Mouse (Mus musculus): ENCODE measurements around the gene Raph1. TPM values are rescaled to one million over a fixed set of nuclear protein-coding genes. Genes with fewer than 3 reads are reported as not detected.
"Not testable (repeated sequence)": the region's sequence is repeated elsewhere in the genome, so short reads cannot be mapped to it uniquely, and the experiment has no call there.

The Raph1 gene
- polyA plus RNA-seq, 1 experiment from 2014 or later: 56.3 TPM

DNA sequence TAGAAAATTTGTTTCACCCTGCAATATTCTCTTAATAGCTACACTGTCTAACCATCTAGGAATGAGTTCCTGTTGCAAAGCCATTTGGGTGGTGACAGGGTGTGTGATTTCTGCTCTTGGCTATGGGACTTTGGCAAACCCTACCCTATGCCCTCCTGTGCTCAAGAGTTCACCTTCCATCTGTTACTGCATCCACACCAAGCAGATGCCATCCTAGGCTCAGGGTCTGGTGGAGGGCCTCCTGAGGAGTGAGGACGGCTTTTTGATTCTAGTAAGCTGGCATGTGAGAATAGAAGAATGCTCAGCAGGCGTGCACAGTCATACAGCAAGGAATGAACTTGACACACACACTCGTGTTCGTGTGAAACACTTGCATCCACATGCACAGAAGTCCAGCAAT lies 76.4 kb downstream of the Raph1 start:
- no peaks in the 10 kb centered on the region for H3K9me3 ChIP-seq
- H3K4me2 ChIP-seq: no peak overlapping the region
- no peaks in the 10 kb centered on the region for H3K27me3 ChIP-seq (replicated peaks)
- no peak overlapping the region for H3K4me3 ChIP-seq
- H3K4me1 ChIP-seq: peaks cover 3% of the 10 kb centered on the region; the same call in 1 of the 2 replicates
- peaks cover 95% of the 10 kb centered on the region for H3K36me3 ChIP-seq
- no peak for ATAC-seq (ENCODE audit: extremely low read depth, insufficient number of reproducible peaks, low FRiP score, low TSS enrichment)
- 82% methylated on average over 4 of the region's 4 CpGs for WGBS
- no peak overlapping the region for H3K9ac ChIP-seq
- H3K27ac ChIP-seq (replicated peaks): no peak overlapping the region

DNA sequence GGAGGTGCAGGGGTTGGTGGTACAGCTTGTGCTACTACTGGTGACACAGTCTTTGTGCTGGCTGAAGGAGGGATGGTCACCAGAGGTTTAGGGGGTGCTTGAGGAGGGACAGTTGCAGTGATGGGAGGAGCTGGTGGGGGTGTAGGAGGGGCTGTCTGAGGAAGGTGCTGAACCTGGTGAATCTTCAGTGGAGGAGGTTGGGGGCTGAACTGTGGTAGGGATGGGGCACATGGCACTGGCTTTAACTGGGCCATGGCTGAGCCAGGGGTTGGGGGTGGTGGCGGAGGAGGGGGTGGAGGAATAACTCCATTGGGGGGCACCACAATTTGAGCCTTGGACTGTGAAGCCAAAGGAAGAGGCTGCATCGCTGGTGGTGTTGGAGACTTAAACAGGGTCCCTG lies 77.2 kb downstream of the Raph1 start:
- Histone ChIP-seq H3K4me2 (no peak overlapping the region), H3K4me1 (peaks cover 3% of the 10 kb centered on the region; the same call in 1 of the 2 replicates), H3K36me3 (peaks cover 89% of the 10 kb centered on the region), H3K9ac (no peak overlapping the region), H3K9me3 (no peaks in the 10 kb centered on the region), H3K27me3 (replicated peaks) (no peaks in the 10 kb centered on the region), H3K4me3 (no peak overlapping the region), H3K27ac (replicated peaks) (no peak overlapping the region)
- no peak for ATAC-seq (ENCODE audit: extremely low read depth, insufficient number of reproducible peaks, low FRiP score, low TSS enrichment)
- WGBS: 85% methylated on average over 2 of the region's 2 CpGs

DNA sequence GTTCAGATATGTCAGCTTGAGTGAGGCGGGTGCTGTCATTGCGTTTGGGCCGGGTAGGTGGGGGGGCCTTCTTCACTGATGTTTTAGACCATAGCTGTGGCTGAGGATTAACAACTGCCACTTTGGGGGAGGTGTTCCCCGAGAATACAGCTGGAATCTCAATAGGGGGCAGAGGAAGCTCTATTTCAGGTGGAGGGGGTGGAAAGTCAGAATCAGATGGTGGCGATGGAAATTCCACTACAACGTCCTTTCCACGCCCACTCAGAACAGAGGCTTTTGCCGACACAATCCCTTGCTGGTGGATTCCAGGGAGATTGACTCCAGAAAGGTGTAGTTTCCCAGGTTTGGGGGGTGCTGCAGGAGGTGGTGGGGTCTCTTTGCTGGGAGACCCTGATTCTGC lies 78.3 kb downstream of the Raph1 start:
- Histone ChIP-seq H3K4me2 (no peak overlapping the region), H3K9ac (no peak overlapping the region), H3K9me3 (no peaks in the 10 kb centered on the region), H3K4me3 (no peak overlapping the region), H3K36me3 (peaks cover 89% of the 10 kb centered on the region), H3K27ac (replicated peaks) (no peak overlapping the region), H3K27me3 (replicated peaks) (no peaks in the 10 kb centered on the region), H3K4me1 (no peaks in the 10 kb centered on the region)
- ATAC-seq (ENCODE audit: extremely low read depth, insufficient number of reproducible peaks, low FRiP score, low TSS enrichment): no peak
- 77% methylated on average over 8 of the region's 8 CpGs for WGBS

DNA sequence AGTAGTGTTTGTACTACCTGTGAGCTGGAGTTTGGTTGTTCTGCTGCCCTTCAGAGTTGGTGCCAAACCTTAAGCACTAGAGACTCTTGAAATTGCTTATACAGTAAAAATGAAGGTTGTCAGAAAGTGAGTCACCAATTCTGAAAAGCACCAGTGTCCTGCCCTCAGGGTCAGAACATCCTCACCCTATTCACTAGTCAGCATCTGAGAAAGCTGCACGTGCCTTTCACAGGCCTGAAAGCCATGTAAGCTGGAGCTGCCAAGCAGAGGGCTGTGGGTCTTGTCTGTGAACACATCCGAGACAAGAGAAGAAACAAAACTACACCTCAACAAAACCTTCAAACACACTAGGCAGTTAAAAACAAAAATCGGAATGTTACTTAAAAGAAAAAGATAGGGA lies 81.3 kb downstream of the Raph1 start:
- H3K27ac ChIP-seq (replicated peaks): no peak overlapping the region
- no peak overlapping the region for H3K4me3 ChIP-seq
- no peaks in the 10 kb centered on the region for H3K27me3 ChIP-seq (replicated peaks)
- H3K4me1 ChIP-seq: no peaks in the 10 kb centered on the region
- no peak overlapping the region for H3K4me2 ChIP-seq
- 78% methylated on average over 3 of the region's 3 CpGs for WGBS
- no peaks in the 10 kb centered on the region for H3K9me3 ChIP-seq
- H3K36me3 ChIP-seq: peaks cover 74% of the 10 kb centered on the region
- no peak overlapping the region for H3K9ac ChIP-seq
- ATAC-seq (ENCODE audit: extremely low read depth, insufficient number of reproducible peaks, low FRiP score, low TSS enrichment): no peak

GRCm38 (mm10) chr1:60482881-60483280 lies 84.0 kb downstream of the Raph1 start:
- 93% methylated on average over 1 of the region's 1 CpGs for WGBS
- no peak overlapping the region for H3K4me3 ChIP-seq
- H3K36me3 ChIP-seq: peaks cover 66% of the 10 kb centered on the region
- no peak overlapping the region for H3K9ac ChIP-seq
- H3K4me2 ChIP-seq: no peak overlapping the region
- H3K9me3 ChIP-seq: no peaks in the 10 kb centered on the region
- H3K4me1 ChIP-seq: no peaks in the 10 kb centered on the region
- H3K27ac ChIP-seq (replicated peaks): no peak overlapping the region
- ATAC-seq (ENCODE audit: extremely low read depth, insufficient number of reproducible peaks, low FRiP score, low TSS enrichment): no peak
- no peaks in the 10 kb centered on the region for H3K27me3 ChIP-seq (replicated peaks)

- Histone ChIP-seq H3K4me1 (no peaks in the 10 kb centered on the region), H3K9me3 (no peaks in the 10 kb centered on the region), H3K27ac (replicated peaks) (no peak overlapping the region), H3K4me2 (no peak overlapping the region), H3K9ac (no peak overlapping the region), H3K4me3 (no peak overlapping the region), H3K27me3 (replicated peaks) (no peaks in the 10 kb centered on the region), H3K36me3 (peaks cover 66% of the 10 kb centered on the region)
- WGBS: 76% methylated on average over 1 of the region's 1 CpGs
- no peak for ATAC-seq (ENCODE audit: extremely low read depth, insufficient number of reproducible peaks, low FRiP score, low TSS enrichment)
Observed at GRCm38 (mm10) chr1:60481561-60481960, 85.3 kb downstream of the Raph1 start.

GRCm38 (mm10) chr1:60470541-60470940 lies 96.4 kb downstream of the Raph1 start:
- WGBS: 88% methylated on average over 7 of the region's 7 CpGs

DNA sequence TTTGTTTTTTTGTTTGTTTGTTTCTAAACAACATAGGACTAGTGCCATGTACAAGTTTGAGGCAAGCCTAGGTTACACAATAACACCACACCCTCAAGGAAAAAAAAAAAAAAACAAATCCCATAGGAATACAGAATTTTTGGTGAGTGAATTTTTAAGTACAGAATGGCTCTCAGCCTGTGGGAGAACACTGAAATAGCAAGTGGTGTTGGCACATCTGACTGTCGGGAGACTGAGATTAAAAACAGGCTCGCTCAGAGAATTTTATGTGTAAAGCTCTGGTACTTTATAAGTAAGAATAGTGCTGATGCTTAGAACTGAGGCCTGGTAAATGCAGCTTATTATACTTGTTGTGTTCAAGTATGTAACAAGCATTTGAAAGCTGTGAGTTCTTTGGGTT lies 97.4 kb downstream of the Raph1 start:
- no peak overlapping the region for H3K9ac ChIP-seq
- H3K36me3 ChIP-seq: peaks cover 46% of the 10 kb centered on the region
- WGBS: 54% methylated on average over 2 of the region's 2 CpGs
- peaks cover 10% of the 10 kb centered on the region for H3K4me1 ChIP-seq
- no peaks in the 10 kb centered on the region for H3K9me3 ChIP-seq
- H3K27ac ChIP-seq (replicated peaks): no peak overlapping the region
- ATAC-seq (ENCODE audit: extremely low read depth, insufficient number of reproducible peaks, low FRiP score, low TSS enrichment): no peak
- H3K27me3 ChIP-seq (replicated peaks): no peaks in the 10 kb centered on the region
- no peak overlapping the region for H3K4me3 ChIP-seq
- no peak overlapping the region for H3K4me2 ChIP-seq

More at GRCm38 (mm10) chr1:60470541-60470940, 96.4 kb downstream of the Raph1 start:
- no peaks in the 10 kb centered on the region for H3K9me3 ChIP-seq
- H3K27ac ChIP-seq (replicated peaks): no peak overlapping the region
- ATAC-seq (ENCODE audit: extremely low read depth, insufficient number of reproducible peaks, low FRiP score, low TSS enrichment): no peak
- no peak overlapping the region for H3K4me2 ChIP-seq
- H3K9ac ChIP-seq: no peak overlapping the region
- no peaks in the 10 kb centered on the region for H3K27me3 ChIP-seq (replicated peaks)
- peaks cover 10% of the 10 kb centered on the region for H3K4me1 ChIP-seq
- peaks cover 37% of the 10 kb centered on the region for H3K36me3 ChIP-seq
- H3K4me3 ChIP-seq: no peak overlapping the region

DNA sequence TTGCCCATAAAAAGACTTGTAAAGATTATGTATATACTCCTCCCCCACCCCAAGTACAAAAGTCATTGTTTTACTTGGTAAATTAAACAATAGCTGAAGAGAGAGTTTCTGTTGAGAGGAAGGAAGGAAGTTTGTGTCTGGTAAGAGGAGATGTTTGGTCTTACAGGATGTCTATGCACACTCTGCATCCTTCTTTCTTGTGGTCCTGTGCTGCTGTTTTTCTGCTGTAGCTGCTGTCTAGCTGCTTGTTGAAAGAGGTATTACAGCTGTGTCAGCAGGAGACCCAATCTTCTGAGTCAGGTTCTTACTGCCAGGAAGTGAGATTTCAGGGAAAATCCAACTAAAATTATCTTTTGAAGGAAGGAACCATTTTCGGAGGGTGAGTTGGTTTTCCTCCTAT lies 106.3 kb downstream of the Raph1 start:
- no peaks in the 10 kb centered on the region for H3K27me3 ChIP-seq (replicated peaks)
- H3K36me3 ChIP-seq: peaks cover 45% of the 10 kb centered on the region
- H3K9me3 ChIP-seq: no peaks in the 10 kb centered on the region
- no peak overlapping the region for H3K4me2 ChIP-seq
- 0 out of 2 replicates have a peak, but pooled peaks cover 4% of the 10 kb centered on the region for H3K4me1 ChIP-seq
- H3K27ac ChIP-seq (replicated peaks): peak overlapping the region; percentile 53
- WGBS: 62% methylated on average over 1 of the region's 1 CpGs
- ATAC-seq (ENCODE audit: extremely low read depth, insufficient number of reproducible peaks, low FRiP score, low TSS enrichment): no peak
- no peak overlapping the region for H3K9ac ChIP-seq
- no peak overlapping the region for H3K4me3 ChIP-seq

DNA sequence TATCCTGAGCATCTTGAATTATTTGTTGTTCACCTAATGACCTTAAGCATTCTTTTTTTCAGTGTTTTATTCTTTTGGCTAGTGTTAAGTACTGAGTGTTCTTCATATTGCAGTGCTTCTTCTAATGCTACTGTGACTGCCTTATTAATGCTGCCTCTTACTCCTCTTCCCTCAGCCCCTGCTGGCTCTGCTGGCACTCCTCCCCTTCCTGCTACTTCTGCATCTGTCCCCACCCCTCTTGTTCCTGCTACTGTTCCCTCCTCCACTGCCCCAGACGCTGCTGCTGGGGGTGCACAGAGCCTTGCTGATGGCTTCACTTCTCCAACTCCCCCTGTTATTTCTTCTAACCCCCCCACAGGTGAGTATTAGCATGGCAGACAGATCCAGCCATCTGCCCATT lies 117.0 kb downstream of the Raph1 start:
- H3K4me1 ChIP-seq: no peaks in the 10 kb centered on the region
- H3K36me3 ChIP-seq: peaks cover 58% of the 10 kb centered on the region
- no peak overlapping the region for H3K27ac ChIP-seq (replicated peaks)
- no peak overlapping the region for H3K4me2 ChIP-seq
- H3K9me3 ChIP-seq: no peaks in the 10 kb centered on the region
- H3K9ac ChIP-seq: no peak overlapping the region
- no peak for ATAC-seq (ENCODE audit: extremely low read depth, insufficient number of reproducible peaks, low FRiP score, low TSS enrichment)
- 42% methylated on average over 1 of the region's 1 CpGs for WGBS
- H3K4me3 ChIP-seq: no peak overlapping the region
- no peaks in the 10 kb centered on the region for H3K27me3 ChIP-seq (replicated peaks)

GRCm38 (mm10) chr1:60447067-60447466 lies 119.8 kb downstream of the Raph1 start:
- no peak overlapping the region for H3K4me2 ChIP-seq
- no peak overlapping the region for H3K27ac ChIP-seq (replicated peaks)
- ATAC-seq (ENCODE audit: extremely low read depth, insufficient number of reproducible peaks, low FRiP score, low TSS enrichment): no peak
- H3K36me3 ChIP-seq: peaks cover 50% of the 10 kb centered on the region
- no peaks in the 10 kb centered on the region for H3K9me3 ChIP-seq
- WGBS: 77% methylated on average over 12 of the region's 12 CpGs
- H3K27me3 ChIP-seq (replicated peaks): no peaks in the 10 kb centered on the region
- H3K4me3 ChIP-seq: no peak overlapping the region
- H3K4me1 ChIP-seq: no peaks in the 10 kb centered on the region
- no peak overlapping the region for H3K9ac ChIP-seq

- H3K27me3 ChIP-seq (replicated peaks); H3K4me1 ChIP-seq: not testable (repeated sequence)
- 80% methylated on average over 5 of the region's 5 CpGs for WGBS
Observed at GRCm38 (mm10) chr1:60441438-60441837, 125.5 kb downstream of the Raph1 start.

More at GRCm38 (mm10) chr1:60441438-60441837, 125.5 kb downstream of the Raph1 start:
- H3K27ac ChIP-seq (replicated peaks); H3K9ac ChIP-seq; H3K9me3 ChIP-seq; ATAC-seq (ENCODE audit: extremely low read depth, insufficient number of reproducible peaks, low FRiP score, low TSS enrichment); H3K4me3 ChIP-seq; H3K4me2 ChIP-seq: not testable (repeated sequence)
- H3K36me3 ChIP-seq: peaks cover 40% of the 10 kb centered on the region
